Mouse (Mus musculus): ENCODE data around the gene Sat2.

Gene Sat2

DNA sequence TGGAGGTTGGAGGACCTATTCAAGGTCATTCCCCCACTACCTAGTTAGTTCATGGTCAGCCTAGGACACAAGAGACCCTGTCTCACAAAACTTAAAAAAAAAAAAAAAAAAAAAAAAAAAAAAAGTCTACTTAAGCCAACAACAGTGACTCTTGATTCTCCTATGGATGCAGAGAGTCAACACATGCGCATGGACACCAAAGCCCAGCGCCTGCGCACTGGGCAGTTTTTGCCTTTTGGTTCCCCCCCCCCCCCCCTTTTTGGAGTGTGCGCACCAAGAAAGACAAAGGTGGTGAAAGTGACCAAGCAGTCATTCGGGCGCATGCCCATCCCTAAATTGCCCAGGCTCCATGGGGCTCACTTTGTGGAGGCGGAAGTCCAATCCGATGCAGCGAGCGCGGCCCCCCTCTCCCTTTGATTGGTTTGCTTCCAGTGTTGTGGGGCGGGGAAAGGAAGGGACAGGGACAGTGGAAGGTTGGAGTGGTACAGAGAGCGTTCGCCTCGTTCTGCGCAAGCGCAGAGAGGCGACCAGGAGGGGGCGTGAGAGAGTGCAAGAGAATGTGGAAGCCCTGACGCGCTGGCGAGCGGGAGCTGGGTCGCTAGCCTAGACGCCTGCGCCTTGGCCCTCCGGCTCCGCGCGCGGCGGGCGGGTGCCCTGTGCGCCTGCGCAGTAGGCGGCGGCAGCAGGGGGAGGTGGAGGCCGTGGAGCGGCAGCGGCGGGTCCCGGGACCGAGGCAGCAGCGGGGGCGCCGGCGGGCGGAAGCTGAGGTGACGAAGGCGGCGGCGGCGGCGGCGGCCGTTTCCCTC lies 10.7 kb downstream of the Sat2 start, which contains the start of gene Fxr2:
Gene Fxr2 (plus strand): TSS at position 707 of the 806 bp plus-strand sequence.
- DNase-seq (ENCODE audit: extremely low spot score, low spot score) = peak; percentile 100

DNA sequence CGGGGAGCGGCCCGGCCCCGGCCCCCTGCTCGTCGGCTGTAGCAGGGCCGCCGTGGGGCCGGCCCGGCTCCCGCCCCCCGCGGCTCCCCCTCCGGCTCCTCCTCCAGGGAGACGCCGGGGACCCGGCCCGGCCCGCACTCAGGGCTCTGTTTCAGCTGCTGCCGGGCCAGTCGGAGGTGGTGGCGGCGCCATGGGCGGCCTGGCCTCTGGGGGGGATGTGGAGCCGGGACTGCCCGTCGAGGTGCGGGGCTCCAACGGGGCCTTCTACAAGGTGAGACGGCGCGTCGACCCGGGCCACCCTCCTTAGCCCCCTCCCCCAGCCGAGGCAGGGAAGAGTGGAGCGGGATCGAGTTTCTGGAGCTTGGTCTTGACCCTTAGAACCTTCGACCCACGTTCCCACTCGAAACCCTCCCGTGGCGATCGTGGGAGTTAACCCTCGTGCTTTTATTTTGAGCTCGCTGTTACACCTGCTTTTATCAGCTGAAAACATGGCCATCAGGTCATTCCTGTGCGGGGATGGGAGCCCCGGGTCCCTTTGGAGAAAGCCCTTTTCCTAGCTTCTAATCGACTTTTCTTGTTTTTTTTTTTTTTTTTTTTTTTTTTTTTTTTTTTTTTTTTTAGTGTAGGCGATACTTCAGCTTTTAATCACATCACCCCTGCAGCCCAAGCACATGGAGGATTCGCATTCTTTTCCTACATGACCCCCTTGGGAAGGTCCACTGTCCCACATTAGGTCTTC lies 11.5 kb downstream of the Sat2 start:
- no peak for DNase-seq (ENCODE audit: extremely low spot score, low spot score)

GRCm38 (mm10) chr11:69635471-69635870 lies 13.6 kb downstream of the Sat2 start:
- no peak for DNase-seq (ENCODE audit: extremely low spot score, low spot score)

GRCm38 (mm10) chr11:69645860-69646259 lies 24.0 kb downstream of the Sat2 start:
- DNase-seq (ENCODE audit: extremely low spot score, low spot score) = no peak

DNA sequence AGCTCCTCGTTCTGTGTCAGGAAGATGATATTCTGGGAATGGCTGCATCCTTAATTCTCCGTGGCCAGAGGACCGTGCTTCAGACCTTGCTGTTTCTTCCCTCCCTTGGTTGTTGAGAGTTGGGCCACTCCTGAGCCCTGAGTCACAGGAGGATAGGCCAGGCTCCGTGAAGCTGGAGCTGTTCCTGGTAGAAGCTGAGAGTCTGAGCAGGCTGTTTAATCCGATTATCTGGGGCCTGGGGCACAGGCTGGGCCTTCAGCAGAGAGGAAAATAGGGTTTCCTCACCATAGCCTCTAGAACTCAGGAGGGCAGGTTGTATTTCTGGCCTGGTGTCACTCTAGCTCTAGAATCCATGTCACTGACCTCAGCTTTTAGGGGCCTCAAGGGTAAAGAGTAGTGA lies 31.6 kb downstream of the Sat2 start:
- DNase-seq (ENCODE audit: extremely low spot score, low spot score) = no peak

- DNase-seq (ENCODE audit: extremely low spot score, low spot score) = no peak
These were observed 32.9 kb downstream of the Sat2 start for GRCm38 (mm10) chr11:69654760-69655159.

- DNase-seq (ENCODE audit: extremely low spot score, low spot score) = peak; percentile 73
These were observed 33.6 kb downstream of the Sat2 start, which contains the start of gene Sox15 for GRCm38 (mm10) chr11:69655264-69656064. TSS of gene Sox15 (plus strand) at chr11:69655314.

DNA sequence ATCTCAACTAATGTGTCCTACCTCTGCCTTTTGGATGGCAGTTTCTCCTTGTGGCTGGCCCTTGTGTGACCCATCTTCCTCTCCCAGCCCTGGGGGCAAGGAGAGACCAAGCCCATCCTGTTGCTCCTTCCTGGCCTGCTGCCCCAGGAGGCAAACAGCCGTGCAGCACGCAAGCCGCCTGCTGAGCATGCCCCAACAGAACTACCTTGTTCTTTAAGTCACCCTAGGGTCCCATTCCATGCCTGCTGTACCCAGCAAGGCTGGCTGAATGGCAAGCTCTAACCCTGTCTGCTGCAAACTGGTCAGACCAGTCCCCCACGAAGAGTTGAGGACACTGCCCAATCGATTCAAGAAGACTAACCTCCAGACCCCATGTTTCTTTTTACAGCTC lies 34.2 kb downstream of the Sat2 start:
- no peak for DNase-seq (ENCODE audit: extremely low spot score, low spot score)

GRCm38 (mm10) chr11:69656617-69657461 lies 35.0 kb downstream of the Sat2 start:
- DNase-seq (ENCODE audit: extremely low spot score, low spot score) = peak; percentile 57

- DNase-seq (ENCODE audit: extremely low spot score, low spot score) = no peak
These were observed 35.6 kb downstream of the Sat2 start for GRCm38 (mm10) chr11:69657462-69657881.

GRCm38 (mm10) chr11:69661221-69661881 lies 39.5 kb downstream of the Sat2 start:
- no peak for DNase-seq (ENCODE audit: extremely low spot score, low spot score)

DNA sequence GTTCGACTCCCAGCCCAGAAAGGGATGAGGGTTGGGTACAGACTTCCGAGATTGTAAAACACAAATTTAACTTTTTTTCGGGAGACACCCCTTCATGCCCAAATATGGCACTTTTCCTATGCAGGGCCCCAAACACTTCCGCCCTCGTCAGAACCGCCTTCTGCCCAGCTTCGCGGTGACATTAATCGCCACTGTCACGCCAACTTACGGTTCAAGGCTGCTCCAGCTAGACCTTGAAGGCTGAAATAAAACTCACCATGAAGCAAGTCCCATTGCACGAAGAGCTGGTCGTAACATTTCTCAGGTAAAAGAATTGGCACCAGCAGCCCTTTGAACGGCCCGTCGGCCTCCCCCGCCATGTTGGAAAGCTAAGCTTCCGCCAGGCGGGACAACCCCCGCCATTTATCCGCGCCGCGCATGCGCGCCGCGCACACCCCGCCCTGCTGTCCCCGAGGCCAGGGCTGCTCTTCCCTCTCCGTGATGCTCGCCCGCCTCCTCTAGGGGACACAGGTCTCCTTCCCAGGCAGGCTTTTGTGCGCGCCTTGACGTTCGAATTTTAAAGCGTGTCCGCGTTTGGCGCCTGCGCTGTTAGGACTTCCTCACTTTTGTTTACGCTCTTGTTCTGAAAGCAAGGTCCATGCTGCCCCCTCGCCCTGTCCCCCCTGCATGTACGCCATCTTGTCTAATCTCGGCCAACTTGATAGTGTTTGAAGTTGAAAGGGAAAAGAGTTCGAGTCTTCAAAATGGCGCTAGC lies 40.6 kb downstream of the Sat2 start, which contains the start of gene Mpdu1:
Gene Mpdu1 (minus strand): TSS at position 430 of the 754 bp plus-strand sequence.
- DNase-seq (ENCODE audit: extremely low spot score, low spot score) = peak; percentile 94

- DNase-seq (ENCODE audit: extremely low spot score, low spot score) = no peak
These were observed 41.3 kb downstream of the Sat2 start for GRCm38 (mm10) chr11:69662967-69663671.

GRCm38 (mm10) chr11:69663795-69664194 lies 42.0 kb downstream of the Sat2 start:
- DNase-seq (ENCODE audit: extremely low spot score, low spot score) = no peak

DNA sequence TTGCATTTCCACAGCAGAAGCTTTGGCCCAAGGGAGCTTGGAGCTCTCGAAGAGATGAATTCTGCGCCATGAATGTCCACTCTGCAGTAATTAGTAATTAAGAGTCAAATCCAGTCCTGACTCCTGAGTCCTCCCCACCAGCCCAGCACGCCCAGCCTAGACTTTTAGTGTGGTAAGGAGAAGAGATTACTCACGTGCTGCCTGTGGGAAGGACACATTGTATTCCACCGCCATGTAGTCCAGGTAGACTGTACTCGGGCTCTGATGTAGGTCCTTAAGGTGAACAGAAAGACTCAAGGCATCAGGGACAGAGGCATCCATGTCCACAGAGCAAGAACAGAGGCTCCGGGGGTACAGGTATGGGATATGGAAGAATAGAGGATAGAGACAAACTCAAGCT lies 43.0 kb downstream of the Sat2 start:
- no peak for DNase-seq (ENCODE audit: extremely low spot score, low spot score)

- DNase-seq (ENCODE audit: extremely low spot score, low spot score) = peak; percentile 34
These were observed 43.7 kb downstream of the Sat2 start for GRCm38 (mm10) chr11:69665457-69665960.

DNA sequence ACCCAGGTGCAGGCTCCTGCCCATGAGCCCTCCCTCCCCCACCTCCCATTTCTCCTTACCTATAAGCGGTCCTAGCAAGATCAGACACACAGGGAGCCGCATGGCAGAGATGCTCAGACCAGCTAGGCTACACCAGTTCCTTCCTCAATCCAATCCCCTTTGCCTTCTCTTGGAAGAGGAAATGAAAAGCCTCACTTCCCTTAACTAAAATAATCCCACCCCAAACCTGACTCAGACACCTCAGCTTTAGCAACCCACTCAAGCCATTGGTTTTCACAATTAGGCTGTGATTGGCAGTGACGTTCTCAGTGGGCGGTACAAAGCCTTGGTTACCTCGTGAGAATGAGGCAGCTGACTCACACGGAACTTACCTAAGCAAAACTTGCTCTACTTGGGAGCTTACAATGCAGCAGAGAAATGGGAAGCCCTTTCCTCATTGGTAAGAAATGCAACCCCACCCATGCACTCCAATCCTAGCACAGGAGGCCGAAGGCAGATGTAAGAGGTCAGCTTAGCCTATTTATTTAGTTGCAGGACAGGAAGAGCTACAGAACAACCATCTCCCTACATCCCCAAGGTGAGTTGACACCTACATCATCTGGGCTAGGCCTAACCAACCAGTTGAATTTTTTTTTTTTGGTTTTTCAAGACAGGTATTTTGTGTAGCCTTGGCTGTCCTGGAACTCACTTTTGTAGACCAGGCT lies 44.3 kb downstream of the Sat2 start, which contains the start of gene Cd68:
Gene Cd68 (minus strand): TSS at position 193 of the 704 bp plus-strand sequence.
- peak; percentile 40 for DNase-seq (ENCODE audit: extremely low spot score, low spot score)

DNA sequence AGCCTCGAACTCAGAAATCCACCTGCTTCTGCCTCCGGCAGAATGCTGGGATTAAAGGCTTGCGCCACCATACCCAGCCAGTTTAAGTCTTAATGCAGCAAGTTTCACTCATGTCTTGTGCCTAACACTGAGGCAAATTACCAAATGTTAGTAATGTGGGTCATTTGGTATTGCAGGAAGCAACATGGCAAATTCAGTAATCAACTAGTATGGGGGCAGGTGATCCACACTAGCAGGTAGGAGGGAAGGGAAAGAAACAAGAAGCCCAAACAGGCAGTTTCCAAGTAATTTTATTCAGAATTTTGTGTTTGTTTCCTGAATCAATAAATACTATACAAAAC lies 44.8 kb downstream of the Sat2 start:
- no peak for DNase-seq (ENCODE audit: extremely low spot score, low spot score)
